Mouse (Mus musculus) bone marrow, adult 2 months (tissue): ENCODE data around the gene Gclc.

Experiments used
- CTCF ChIP-seq: fragments of 200-500 bp; IDR thresholded peaks from 2 replicates; pipeline ENCODE4 v1.5.1; 2011; ENCODE audit warnings: low read length, control low read depth; ENCODE audit not compliant: control insufficient read depth, insufficient read depth
- POLR2A ChIP-seq: fragments of 200-500 bp; IDR thresholded peaks from 2 replicates; pipeline ENCODE4 v1.6.1; 2011; ENCODE audit warnings: low read depth, mild to moderate bottlenecking, control low read depth, low read length, borderline replicate concordance; ENCODE audit not compliant: control insufficient read depth

GRCm38 (mm10) chr9:77753853-77754727 lies at the start of gene Gclc:
- no peak for TF ChIP-seq CTCF
- peak; percentile 99 for TF ChIP-seq POLR2A
